Mouse (Mus musculus) induced T-regulatory cell, adult 2 months (primary cell): ENCODE measurements around the gene Heyl.
"Not testable (repeated sequence)": the region's sequence is repeated elsewhere in the genome, so short reads cannot be mapped to it uniquely, and the experiment has no call there.

Source experiments
- DNase-seq: peaks from one replicate; pipeline ENCODE4 v3.0.0-alpha.2; 2012; ENCODE audit warnings: low read depth

Gene Heyl

DNA sequence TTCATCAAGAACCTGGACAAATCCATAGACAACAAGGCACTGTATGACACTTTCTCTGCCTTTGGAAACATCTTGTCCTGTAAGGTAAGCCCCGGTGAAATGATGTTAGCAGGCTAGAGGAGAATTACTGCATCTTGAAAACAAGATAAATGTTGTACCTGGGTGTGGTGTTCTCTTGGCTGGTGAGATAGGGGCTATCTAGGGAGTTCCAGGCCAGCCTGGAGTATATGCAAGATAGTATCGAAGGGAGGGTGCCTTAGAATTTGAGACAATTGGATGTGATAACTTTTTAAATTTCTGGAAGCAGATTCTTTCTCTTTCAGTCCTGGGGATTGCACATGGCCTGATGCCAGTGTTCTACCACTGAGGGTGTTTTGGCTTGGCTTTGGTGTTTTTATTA lies 53.4 kb downstream of the Heyl start:
- no peak for DNase-seq

DNA sequence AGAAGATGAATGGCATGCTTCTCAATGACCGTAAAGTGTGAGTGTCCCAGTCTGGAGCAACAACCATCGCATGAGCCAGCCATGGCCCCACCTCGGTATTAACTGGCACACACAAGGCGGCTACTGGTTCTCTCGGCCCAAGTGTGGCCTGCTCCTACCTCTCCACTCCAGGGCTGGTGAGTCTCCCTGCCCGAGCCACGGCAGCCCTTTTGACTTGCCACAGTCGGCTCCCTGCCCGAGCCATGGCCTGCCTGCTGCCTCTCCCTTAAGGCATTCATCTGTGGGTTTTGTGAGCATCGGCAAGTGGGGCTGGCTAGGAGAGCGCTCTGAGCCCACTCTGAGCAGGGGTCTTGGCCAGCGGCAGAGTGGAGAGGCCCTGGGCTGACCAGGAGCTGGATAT lies 55.7 kb downstream of the Heyl start:
- no peak for DNase-seq

DNA sequence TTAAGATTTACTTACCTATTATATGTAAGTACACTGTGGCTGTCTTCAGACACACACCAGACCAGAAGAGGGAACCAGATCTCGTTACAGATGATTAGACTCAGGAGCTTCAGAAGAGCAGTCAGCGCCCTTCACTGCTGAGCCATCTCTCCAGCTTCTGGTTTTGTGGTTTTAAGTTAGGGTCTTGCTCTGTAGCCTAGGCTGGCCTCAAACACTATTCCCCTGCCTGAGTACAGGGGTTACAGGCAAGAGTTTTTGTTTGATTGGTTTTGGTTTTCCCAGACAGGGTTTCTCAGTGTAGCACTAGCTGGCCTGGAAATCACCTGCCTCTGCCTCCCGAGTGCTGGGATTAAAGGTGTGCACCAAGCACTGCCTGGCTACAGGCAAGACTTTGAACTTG lies 59.0 kb downstream of the Heyl start:
- no peak for DNase-seq

DNA sequence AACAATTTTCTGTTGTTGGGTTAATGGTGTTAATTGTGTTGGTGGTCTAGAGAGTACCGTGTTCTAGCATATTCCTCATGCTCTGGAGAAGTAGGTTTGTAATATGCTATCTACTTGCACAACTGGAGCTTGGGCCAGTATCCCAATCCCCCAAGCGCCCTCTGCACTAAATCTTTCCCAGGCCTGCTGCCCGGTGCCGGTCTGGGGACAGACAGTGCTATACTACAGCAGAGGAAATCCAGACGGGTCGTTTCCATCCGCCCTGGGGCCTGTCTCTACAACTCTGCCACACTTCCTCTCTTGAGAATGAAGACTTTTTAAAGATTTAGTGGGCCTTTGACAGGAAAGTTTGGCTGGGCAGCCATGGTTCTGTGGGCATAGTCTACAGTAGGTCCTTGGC lies 59.6 kb downstream of the Heyl start:
- DNase-seq, result no peak

DNA sequence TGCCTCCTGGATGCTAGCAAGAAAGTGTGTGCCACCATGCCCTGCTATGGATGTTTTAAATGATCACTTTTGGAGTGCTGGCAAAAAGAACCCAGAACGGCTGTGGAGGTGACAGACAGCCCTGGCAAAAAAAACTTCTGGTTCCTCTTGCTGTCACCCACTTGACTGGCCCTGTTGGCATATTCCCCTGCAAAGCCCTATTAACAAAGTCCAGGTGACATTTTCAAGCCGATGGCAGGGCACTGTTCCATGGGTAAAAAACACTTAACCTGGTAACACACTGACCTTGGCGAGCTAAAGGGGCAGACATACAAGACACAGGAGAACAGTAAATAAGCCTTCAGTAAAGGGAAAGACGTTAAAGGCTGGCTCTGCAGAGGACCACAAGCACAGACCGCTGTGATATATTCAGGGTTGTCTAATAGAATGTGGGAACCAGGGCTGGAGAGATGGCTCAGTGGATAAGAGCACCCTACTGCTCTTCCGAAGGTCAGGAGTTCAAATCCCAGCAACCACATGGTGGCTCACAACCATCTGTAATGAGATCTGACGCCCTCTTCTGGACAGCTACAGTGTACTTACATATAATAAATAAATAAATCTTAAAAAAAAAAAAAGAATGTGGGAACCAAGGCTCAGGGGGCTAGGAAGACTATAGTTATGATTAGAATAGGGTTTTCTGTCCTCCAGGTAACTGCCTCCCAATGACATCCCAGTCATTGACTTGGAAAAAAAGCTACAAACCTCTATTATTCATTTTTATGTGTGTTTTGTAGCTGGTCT lies 60.5 kb downstream of the Heyl start:
- no peak for DNase-seq

DNA sequence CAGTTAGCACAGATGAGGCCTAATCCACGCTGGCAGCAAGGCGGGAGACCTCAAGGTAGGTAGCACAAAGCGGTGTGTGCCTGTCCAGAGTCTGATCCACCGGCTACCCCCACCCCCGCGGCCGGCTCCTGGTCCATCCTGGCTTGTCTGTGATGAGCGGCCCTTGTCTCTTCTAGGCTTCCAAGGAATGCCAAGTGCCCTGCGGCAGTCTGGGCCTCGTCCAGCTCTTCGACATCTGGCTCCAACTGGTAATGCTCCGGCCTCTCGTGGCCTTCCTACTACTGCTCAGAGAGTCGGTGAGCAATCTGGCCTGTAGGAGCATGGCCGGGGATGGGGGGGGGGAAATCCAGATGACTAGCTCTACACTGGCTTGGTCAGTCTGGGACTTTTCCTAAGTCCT lies 61.7 kb downstream of the Heyl start:
- not testable (repeated sequence) for DNase-seq

DNA sequence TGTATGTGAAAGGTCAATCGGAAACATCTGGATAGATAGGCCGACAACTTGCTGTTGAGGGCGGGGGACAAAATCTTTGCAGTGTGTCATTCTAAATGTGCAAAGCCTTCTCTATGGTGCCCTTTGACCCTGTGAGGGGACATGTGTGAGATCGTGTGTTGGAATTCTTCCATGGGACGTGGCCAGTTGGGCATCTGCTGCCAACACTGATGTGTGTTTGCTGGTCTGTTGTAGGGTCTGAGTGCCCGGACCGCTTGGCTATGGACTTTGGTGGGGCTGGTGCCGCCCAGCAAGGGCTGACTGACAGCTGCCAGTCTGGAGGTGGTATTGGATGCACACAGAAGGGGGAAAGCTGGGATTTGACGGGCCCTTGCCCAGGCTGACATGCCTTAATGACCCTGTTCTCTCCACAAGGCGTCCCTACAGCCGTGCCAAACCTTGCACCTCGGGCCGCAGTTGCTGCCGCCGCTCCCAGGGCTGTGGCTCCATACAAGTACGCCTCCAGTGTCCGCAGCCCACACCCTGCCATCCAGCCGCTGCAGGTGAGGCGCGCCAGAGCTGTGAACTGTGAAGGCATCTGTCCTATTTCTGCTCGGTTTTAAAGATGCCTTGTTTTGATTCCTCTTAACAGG lies 62.3 kb downstream of the Heyl start:
- no peak for DNase-seq

DNA sequence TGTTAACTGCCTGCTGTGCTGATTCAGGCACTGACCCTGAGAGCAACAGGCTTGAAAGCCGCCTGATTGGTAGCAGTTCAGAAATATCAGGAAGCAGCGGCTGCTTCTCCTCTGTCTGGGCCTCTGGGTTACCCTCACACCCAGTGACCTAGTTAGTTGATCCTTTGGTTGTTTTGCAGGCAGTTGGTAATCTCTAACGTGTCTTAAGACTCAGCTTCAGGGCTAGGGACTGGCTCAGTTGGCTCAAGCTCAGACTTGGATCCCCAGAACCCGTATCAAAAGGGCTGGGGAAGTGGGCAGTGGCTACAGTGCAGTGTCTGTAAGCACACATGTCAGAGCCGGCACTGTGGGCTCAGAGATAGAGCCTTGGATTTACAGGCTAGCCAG lies 62.8 kb downstream of the Heyl start:
- no peak for DNase-seq

DNA sequence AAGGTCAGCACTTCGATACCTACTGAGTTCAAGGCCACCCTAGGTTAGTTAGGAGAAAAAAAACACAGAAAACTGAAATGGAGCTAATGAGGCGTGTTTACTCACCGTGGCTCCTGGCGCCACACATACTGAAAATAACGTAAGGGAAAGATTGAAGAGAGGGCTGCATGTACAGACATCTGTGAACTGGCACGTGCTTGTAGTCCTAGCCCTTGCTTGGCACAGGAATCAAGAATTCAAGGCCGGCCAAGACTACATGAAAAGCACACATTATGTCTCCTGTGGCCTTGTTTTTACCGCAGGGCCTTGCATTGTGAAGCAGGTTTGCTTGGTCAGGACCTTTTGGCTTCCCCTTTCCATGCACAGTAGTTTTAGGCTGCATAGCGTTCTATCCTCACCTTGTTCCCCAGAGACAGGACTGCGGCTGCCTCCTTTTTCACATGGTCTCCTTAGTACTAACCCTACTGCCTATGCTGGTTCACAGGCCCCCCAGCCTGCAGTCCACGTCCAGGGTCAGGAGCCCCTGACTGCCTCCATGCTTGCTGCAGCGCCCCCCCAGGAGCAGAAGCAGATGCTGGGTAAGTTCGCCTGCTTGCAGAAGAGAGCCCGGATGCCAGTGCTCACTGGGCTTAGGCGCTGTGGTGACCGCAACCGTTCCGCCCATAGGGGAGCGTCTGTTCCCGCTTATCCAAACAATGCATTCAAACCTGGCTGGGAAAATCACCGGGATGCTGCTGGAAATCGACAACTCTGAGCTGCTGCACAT lies 64.0 kb downstream of the Heyl start:
- no peak for DNase-seq

DNA sequence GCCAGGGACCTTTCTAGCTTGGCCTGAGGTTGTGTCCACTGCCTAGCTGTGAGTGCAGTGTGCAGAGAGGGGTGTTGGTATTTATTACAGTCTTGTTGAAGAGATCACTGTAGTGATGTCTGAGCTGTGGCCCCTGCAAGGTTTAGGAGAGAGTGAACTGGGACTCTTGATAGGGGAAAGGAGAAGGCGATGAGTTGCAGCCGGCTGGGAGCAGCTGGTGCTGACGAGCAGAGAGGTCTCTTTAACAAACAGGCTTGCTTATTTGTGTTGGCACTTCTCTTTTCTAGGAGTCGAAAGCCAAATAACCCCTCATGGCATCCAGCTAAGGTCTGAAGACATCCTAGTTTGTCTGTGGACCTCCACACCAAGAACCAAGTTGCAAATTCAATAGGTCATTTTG lies 64.9 kb downstream of the Heyl start:
- DNase-seq, result no peak

DNA sequence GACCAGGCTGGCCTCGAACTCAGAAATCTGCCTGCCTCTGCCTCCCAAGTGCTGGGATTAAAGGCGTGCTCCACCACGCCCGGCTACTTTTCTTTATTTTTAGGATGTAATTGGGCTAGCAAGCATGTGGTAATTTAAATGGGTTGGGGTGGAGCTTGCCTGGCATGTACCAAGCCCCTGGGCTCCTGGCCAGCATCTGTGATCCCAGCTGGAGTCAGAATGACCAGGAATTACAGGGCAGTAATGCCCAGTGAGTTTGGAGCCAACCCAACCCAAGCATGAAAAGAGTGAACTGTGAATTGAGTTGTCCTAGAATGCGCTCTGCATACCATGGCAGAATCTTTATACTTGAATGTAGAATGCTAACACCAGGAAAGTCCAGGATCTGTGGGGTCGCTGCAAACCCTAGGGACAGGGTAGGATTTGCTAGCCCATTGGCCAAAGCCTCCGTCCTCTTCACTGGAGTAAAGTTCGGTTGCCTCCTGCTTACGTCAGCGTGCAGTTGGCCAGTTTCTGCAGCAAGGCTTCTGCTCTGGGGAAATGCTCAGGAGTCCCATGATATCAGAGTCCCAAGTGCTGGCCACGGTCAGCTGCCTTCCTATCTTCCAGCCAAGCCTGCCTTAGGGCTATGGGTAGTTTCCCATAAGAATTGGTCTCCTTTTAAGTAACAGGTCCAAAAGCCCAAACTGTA lies 65.8 kb downstream of the Heyl start:
- no peak for DNase-seq
